Mouse (Mus musculus) cerebellum, adult 2 months (tissue): ENCODE results near the gene Wbp1l.

ENCODE experiments used
- CTCF ChIP-seq: fragments of 200-500 bp; IDR thresholded peaks from 2 replicates; pipeline ENCODE4 v1.5.1; 2011; ENCODE audit warnings: low read depth, mild to moderate bottlenecking, control low read depth, low read length, moderate library complexity, borderline replicate concordance; ENCODE audit not compliant: insufficient read depth
- POLR2A ChIP-seq: fragments of 200-500 bp; IDR thresholded peaks from 2 replicates; pipeline ENCODE4 v1.6.1; 2011; ENCODE audit warnings: low read length, control low read depth, borderline replicate concordance; ENCODE audit not compliant: insufficient read depth

- TF ChIP-seq POLR2A (no peak), CTCF (no peak)
Observed at GRCm38 (mm10) chr19:46558009-46558408, 40.9 kb upstream of the Wbp1l start.
